Mouse (Mus musculus): Measurements from ENCODE around the gene Cep250. TPM values are rescaled to one million over a fixed set of nuclear protein-coding genes. Genes with fewer than 3 reads are reported as not detected.
A peak's percentile ranks its signal among the peaks of the same experiment; 100 is the strongest.
"Not testable (repeated sequence)": the region's sequence is repeated elsewhere in the genome, so short reads cannot be mapped to it uniquely, and the experiment has no call there.

Cep250 gene
- 10 to 100 TPM; 22.2 to 23.9 TPM for total RNA-seq (2021)

DNA sequence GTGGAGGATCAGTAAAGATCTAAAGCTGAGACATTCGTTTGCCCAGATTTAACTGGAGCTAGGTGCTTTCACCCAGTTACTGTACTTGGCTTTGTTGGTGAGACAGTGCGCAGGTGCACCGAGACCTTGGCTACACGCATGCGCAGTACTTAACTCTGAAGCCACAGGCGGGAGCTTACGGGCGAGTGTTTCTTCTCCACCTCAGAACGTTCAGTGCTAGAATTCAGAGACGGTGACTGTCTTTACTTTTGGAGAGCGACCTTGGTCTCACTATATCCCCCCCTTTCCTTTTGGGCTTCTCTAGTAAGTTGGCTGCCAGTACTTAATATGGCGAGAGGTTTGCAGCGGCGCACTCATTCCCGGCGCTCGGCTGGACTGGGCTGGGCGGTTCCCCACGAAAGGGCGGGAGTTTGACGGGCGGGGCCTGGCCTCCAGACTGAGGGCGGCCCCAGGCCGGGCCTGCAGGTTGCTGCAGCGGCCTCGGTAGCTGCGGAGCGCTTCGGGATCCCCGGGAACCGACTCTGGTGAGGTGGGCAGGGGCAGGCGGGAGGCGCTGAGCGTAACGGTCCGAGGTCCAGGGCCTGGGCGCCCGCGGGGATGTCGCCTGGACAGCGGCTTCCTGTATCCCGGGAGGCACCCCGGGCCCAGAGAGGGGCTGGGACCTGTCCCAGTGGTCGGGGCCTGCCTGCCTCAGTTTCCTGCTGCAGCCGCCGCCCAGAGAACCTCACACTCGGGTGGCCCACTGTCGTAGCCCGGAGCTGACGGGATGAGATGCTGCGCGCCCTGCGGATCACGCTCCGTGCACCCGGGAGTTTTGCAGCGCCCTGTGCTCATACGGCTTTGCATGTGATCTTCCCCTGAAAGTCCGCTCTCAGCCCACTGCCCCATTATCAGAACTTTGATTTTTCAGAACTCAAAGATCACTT, at the start of gene Cep250:
Cep250 (plus strand) TSS at position 325 of the 926 bp plus-strand sequence.
- intact Hi-C loops (cut with DNase I), result no loop called here
- peak; percentile 93 for DNase-seq

- intact Hi-C loops (cut with DNase I), result no loop called here
- no peak for DNase-seq
Measured at GRCm38 (mm10) chr2:155914684-155915083, 41.6 kb upstream of the Cep250 start.

GRCm38 (mm10) chr2:155923143-155923542, 33.1 kb upstream of the Cep250 start:
- intact Hi-C loops (cut with DNase I), result no loop called here
- DNase-seq, result no peak

DNA sequence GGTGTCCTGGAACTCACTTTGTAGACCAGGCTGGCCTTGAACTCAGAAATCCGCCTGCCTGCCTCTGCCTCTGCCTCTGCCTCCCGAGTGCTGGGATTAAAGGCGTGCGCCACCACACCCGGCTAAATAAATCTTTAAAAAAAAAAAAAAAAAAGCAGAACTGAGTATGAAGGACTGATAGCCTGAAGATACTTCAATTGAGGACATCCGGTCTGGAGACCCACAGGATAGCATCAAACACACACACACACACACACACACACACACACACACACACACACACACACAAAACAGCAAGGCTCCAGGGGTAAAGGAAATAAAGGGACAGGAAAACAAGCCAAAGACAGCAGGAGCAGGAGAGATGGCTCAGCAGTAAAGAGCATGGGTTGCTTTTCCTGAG, 31.0 kb upstream of the Cep250 start:
- intact Hi-C loops (cut with DNase I); DNase-seq: not testable (repeated sequence)

DNA sequence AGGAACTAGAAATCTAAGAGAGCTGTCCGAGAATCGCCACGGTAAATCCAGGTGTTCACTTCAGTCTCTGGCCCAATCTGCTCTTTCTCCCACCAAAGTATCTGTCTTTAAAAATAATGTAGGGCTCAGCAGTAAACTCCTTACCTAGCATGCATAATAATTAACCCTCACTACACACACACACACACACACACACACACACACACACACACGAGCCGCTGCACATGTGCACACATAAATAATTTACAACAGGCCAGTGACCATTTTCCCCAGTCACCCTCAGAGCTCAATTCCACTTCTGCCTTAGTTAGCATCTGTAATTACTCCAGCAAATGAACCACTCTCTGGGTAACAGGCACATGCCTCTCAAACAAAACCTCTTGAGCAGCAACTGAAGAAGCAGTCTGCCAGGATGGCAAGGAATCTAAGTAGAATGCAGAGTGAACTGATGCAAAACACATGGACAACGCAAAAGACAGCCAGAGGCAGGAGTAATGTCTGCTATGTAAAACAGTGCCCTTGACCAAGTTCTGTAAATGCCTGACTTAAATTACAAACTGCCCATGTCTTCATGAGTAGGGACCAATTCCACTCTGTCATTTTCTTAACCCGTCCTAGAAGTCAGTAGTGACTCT, 27.4 kb upstream of the Cep250 start:
- DNase-seq, result no peak
- intact Hi-C loops (cut with DNase I), result no loop called here

DNA sequence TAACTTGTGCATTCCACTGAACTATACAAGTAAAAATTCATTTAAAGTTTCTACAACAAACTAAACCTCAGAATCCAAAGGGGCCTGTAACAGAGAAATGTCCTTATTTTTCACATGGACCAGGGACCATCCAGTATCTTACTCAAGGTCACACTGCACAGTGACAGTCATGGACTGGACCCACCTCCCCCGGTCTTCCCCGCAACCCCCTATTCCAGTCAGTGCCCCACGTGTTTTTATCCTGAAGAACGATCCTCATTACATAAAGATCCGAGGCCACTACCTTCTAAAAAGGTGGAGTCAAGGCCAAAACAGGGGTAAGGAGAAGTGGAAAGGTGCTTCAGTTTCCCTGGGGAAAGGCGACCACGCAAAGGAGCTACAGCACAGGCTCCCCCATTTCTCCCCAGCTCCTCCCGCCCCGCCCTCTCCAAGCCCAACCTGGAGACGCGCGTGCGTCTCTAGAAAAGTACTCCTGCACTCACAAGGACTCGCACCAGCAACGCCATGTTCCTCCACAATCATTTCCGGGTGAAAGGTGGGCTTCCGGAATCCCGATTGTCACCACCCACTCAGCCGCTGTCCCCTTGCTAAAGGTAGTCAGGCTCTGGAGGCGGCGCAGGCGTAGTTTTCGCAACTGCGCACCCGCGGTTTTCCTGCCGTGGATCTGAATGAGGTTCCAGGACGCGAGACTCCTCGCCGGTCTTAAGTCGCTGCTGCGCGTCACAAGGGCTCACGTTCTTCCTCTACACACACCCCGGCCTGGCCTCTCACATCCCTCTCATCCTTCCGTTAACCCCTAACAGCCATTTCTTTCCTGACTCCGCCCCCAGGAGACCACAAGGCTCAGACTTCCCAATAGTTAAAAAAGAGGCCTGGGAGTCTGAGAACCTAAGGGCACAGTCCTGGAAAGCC, 26.5 kb upstream of the Cep250 start, which contains the start of gene Uqcc1:
Uqcc1 (minus strand) TSS at position 780 of the 912 bp plus-strand sequence.
- intact Hi-C loops (cut with DNase I), result no loop called here
- DNase-seq, result peak; percentile 91

DNA sequence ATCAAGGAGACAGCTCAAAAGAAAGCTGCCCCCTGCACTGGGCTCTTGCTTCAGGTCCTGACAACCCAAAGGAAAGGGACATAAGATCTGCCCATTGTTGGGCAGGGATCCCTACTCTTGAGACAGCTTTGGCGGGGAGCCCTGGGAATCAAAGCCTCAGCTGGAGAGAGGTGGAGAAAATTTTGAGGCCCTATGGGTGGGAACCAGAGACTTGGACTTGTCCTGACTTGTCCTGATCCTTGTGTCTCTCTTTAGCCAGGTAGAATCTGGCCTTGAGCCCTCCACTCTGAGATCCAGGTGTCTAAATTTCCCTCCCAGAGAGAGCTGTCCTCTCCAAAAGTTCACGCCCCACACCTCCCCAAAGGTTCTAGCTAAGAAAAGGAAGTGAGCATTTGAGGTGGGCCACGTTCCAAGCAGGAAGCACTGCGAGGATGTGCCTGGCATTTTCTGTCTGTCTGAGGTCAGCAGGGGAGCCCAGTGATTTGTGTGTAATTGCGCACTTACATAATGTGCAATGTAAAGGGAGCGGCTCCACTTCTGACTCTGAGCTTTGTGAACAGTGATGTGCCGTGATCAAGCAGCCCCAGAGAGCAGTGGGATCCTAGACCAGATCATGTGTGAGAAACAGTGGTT, 16.2 kb upstream of the Cep250 start:
- intact Hi-C loops (cut with DNase I), result no loop called here
- DNase-seq, result no peak

DNA sequence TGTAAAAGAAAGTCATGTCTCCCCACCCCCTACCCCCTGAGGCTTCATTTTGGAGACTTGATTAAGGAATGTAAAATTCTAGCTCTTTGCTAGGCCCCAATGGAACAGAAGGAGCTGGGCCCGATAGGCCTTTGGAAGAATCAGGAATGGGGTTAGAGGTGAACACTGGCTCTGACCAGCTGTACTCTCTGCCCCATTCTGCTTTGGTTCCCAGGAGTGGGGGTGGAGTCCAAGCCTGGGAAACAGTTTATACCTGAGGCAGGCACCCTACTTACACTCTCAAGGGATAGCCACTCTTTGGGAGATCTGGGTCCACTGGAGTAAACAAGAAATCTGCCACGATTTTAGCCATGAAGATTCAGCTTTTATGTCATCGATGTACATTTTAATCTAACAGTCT, 15.6 kb upstream of the Cep250 start, which contains the start of gene Gm15557:
Gm15557 (plus strand) TSS at position 48 of the 400 bp plus-strand sequence.
- no peak for DNase-seq
- intact Hi-C loops (cut with DNase I), result no loop called here

- peak; percentile 23 for DNase-seq
- intact Hi-C loops (cut with DNase I), result no loop called here
Measured at GRCm38 (mm10) chr2:155941697-155942442, 14.4 kb upstream of the Cep250 start.

- intact Hi-C loops (cut with DNase I), result no loop called here
- DNase-seq, result peak; percentile 26
Measured at GRCm38 (mm10) chr2:155943463-155943862, 12.8 kb upstream of the Cep250 start.

GRCm38 (mm10) chr2:155944685-155945084, 11.6 kb upstream of the Cep250 start:
- intact Hi-C loops (cut with DNase I), result loop anchor here (5.0 kb wide), 1 partner anchor 97 kb away; no protein-coding TSS in a partner anchor

DNA sequence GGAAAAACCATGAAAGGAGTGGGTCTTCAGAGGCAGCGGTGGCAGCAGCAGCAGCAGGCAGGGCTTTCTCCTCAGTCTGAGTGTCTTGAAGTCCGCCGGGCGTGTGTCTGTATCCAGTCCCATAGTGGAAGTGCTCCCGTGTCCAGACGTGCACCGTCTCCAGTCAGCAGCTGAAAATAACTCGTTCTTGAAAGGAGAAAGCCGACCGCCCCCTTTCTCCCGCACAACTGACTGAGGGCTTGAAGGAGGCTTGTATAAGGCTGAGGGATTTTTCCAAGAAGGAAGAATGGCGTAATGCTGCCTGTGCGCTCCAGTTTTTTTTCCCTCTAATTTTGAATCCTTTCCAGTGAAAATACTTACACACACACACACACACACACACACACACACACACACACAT, 11.1 kb upstream of the Cep250 start, which contains the start of gene Gdf5:
Gdf5 (minus strand) TSS at position 244 of the 400 bp plus-strand sequence.
- DNase-seq, result no peak
- intact Hi-C loops (cut with DNase I), result loop anchor here (5.0 kb wide), 1 partner anchor 98 kb away; no protein-coding TSS in a partner anchor

More at GRCm38 (mm10) chr2:155944685-155945084, 11.6 kb upstream of the Cep250 start:
- DNase-seq, result no peak

DNA sequence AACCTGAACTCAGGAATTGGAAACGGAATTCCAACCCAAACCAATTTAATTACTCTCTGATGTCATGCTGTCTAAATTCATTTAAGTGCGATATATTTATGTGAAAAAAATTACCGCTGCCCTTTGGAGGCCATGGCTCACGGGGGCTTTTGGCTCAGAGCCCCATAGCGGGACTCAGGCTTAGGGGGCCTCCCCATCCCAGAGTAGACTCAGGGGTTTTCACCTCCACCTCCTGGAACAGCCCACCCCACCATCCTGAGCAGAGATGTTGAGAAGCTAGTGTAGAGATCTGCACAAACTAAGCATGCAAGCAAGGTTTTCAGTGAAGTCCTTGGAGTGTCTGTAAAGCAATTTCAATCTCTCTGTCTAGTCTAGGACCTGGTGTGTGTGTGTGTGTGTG, 10.7 kb upstream of the Cep250 start:
- no peak for DNase-seq
- intact Hi-C loops (cut with DNase I), result loop anchor here (5.0 kb wide), 1 partner anchor 98 kb away; no protein-coding TSS in a partner anchor

- intact Hi-C loops (cut with DNase I), result loop anchor here (5.0 kb wide), 1 partner anchor 99 kb away; no protein-coding TSS in a partner anchor
Measured at GRCm38 (mm10) chr2:155946069-155946468, 10.2 kb upstream of the Cep250 start.

DNA sequence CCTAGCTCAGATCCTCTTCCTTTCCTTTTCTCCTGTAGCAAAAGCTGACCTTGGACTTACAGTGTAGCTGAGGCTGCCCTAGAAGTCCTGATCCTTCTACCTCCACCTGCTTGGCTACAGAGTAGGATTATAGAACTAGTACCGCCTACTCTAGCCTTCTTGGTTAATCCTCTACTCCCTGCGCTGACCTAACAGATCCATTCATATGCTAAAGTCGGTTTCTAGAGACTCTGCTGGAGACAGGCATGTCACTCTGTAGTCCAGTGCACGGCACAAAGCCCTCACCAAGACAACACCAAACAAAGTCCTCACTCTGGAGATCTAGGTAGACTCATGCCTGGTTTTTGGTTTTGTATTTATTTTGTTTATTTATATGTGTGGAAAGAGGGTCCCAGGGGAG, 9.8 kb upstream of the Cep250 start:
- intact Hi-C loops (cut with DNase I), result loop anchor here (5.0 kb wide), 1 partner anchor 99 kb away; no protein-coding TSS in a partner anchor
- no peak for DNase-seq

More at GRCm38 (mm10) chr2:155946069-155946468, 10.2 kb upstream of the Cep250 start:
- peak; percentile 80 for DNase-seq

DNA sequence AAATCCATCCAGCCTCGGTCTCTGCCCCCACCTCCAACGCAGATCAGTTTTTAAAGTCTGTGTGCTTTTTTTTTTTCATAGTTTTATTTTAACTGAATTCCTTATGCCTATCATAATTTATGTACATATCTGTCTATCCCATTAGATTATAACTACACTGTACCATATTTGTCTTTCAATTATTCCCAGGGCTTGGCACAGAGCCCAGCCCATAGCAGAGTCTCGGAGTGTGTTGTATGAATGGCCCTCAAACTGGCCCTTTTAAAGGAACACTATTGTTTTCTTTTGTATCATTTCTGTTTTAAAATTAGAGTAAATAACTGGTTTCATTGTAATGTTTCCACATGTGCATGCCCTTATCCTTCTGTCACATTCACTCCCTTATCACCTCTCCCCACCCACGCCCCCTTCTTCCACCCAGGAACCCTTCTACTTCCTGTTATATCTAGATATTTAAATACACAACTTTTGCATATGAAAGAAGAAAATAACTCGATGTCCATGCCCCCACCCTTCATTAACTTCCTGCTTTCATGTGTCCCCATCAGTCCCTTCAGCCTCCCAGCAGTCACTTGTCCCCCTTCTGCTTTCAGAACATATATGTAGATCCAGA, 8.8 kb upstream of the Cep250 start:
- no peak for DNase-seq
- intact Hi-C loops (cut with DNase I), result loop anchor here (5.0 kb wide), 1 partner anchor 100 kb away; no protein-coding TSS in a partner anchor

- DNase-seq, result peak; percentile 28
- intact Hi-C loops (cut with DNase I), result loop anchor here (5.0 kb wide), 1 partner anchor 102 kb away; no protein-coding TSS in a partner anchor
Measured at GRCm38 (mm10) chr2:155949362-155949761, 6.9 kb upstream of the Cep250 start.

DNA sequence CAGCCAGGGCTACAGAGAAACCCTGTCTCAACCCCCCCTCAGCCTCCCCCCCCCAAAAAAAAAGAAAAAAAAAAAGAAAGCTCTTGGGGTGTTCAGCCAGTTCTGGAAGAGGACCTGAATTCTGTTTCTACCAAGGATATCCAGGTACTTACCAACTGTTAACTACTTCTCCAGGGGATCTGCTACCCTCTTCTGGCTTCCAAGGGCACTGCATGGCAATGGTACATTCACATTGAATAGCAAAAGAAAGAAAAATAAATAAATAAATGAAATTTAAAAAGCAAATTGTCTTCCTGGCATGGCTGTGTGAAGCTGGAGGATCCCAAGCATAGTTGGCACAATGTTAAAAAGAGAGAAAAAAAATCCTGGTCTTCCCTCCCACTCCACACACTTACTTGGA, 4.3 kb upstream of the Cep250 start:
- intact Hi-C loops (cut with DNase I), result no loop called here
- peak; percentile 61 for DNase-seq

Data from left cerebral cortex, postnatal 4 days (tissue).